ENCODE assay signal across 18 mouse cellular contexts in genomic region chr1:176615673-176616072, GRCm38 (mm10).
"Had no signal": no experiment of that assay in that cellular context is flagged by ENCODE, and none has a peak within 500 bp of the region (broad histone marks: within the 10 kb centered on the region; RNA-seq: fewer than 3 reads in every experiment).

No protein-coding gene starts in this region.

- H3K4me1 ChIP-seq: limb, embryonic 10.5 days; limb, embryonic 13.5 days; liver, embryonic 12.5 days; liver, embryonic 15.5 days; lung, embryonic 15.5 days; megakaryocyte, embryonic 14.5 days; midbrain, embryonic 12.5 days had no signal

- ATAC-seq: liver, embryonic 12.5 days had no signal

- DNase-seq: kidney, adult 2 months; kidney, postnatal 25 days; layer of hippocampus, adult 9-11 months; liver; lung, adult 18-20 months; lung, postnatal 10 days; lung, postnatal 36 days; thymus, adult 18-20 months; thymus, postnatal 36 days had no signal

- H3K9ac ChIP-seq: limb, embryonic 13.5 days; liver, embryonic 12.5 days; liver, embryonic 15.5 days; lung, embryonic 15.5 days; midbrain, embryonic 12.5 days had no signal

- H3K9me3 ChIP-seq: limb, embryonic 10.5 days; limb, embryonic 13.5 days; liver, embryonic 12.5 days; liver, embryonic 15.5 days; lung, embryonic 15.5 days; midbrain, embryonic 12.5 days had no signal

- H3K36me3 ChIP-seq: limb, embryonic 10.5 days; limb, embryonic 13.5 days; liver, embryonic 12.5 days; liver, embryonic 15.5 days; lung, embryonic 15.5 days; midbrain, embryonic 12.5 days had no signal

- H3K27me3 ChIP-seq: limb, embryonic 13.5 days; liver, embryonic 12.5 days; liver, embryonic 15.5 days; lung, embryonic 15.5 days; megakaryocyte, embryonic 14.5 days; midbrain, embryonic 12.5 days had no signal

- H3K27ac ChIP-seq: kidney, postnatal 0 days; layer of hippocampus, adult 2 months; limb, embryonic 10.5 days; limb, embryonic 13.5 days; liver, embryonic 12.5 days; liver, embryonic 15.5 days; lung, embryonic 15.5 days; midbrain, embryonic 12.5 days had no signal

- H3K4me2 ChIP-seq: limb, embryonic 13.5 days; liver, embryonic 12.5 days; liver, embryonic 15.5 days; lung, embryonic 15.5 days; midbrain, embryonic 12.5 days had no signal

- H3K4me3 ChIP-seq: layer of hippocampus, adult 2 months; limb, embryonic 10.5 days; limb, embryonic 13.5 days; liver, embryonic 12.5 days; liver, embryonic 15.5 days; lung, embryonic 15.5 days; megakaryocyte, embryonic 14.5 days; midbrain, embryonic 12.5 days had no signal
